Mouse (Mus musculus) CD8-positive naive resting alpha-beta T cell, adult 57 days (primary cell): ENCODE results near the gene Olfr498. TPM values are rescaled to one million over a fixed set of nuclear protein-coding genes. Genes with fewer than 3 reads are reported as not detected.

Experiments
- total RNA-seq: library from RNA; stranded (reverse); gene quantifications from one replicate; pipeline ENCODE4 v1.2.4, GENCODE M21; 2023

Gene Olfr498
- total RNA-seq, result not detected

DNA sequence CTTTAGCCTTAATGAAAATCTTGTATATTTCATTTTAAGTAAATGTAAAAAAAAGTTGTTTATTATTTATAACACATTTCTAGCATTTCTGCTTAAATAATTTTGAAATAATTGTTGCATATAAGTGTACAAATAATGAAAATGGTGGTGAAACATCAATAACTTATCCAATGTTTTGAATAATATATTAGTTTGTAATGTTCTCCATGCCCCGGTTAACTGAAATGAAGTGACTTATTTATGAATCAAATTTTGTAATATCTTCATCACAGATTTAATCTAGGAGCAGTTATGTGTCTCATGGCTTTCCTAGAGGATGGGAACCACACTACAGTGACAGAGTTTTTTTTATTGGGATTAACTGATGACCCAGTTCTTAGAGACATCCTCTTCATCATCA, at the start of gene Olfr498:
TSS of gene Olfr498 (plus strand) at position 301 of the 400 bp plus-strand sequence.

GRCm38 (mm10) chr7:108420121-108420520, 45.0 kb upstream of the Olfr498 start, which contains the start of gene Olfr497:
Gene Olfr497, plus strand, starts transcription at chr7:108420421.

Other genes starting within 250 kb of the Olfr498 start
- gene Olfr488, start 207.0 kb upstream of the Olfr498 start, total RNA-seq, result not detected
- gene Olfr490, start 176.4 kb upstream of the Olfr498 start, total RNA-seq, result not detected
- gene Olfr491, start 151.9 kb upstream of the Olfr498 start, total RNA-seq, result not detected
- gene Olfr492, start 141.7 kb upstream of the Olfr498 start, total RNA-seq, result not detected
- gene Olfr493, start 118.3 kb upstream of the Olfr498 start, total RNA-seq, result not detected
- gene Olfr494, start 100.0 kb upstream of the Olfr498 start, total RNA-seq, result not detected
- not detected for gene Olfr495, start 72.2 kb upstream of the Olfr498 start, total RNA-seq
- not detected for gene Olfr497, start 44.9 kb upstream of the Olfr498 start, total RNA-seq
- not detected for gene Olfr502, start 59.7 kb downstream of the Olfr498 start, total RNA-seq
- not detected for gene Olfr503, start 79.2 kb downstream of the Olfr498 start, total RNA-seq
- not detected for gene Olfr504, start 100.5 kb downstream of the Olfr498 start, total RNA-seq
- not detected for gene Olfr506, start 145.5 kb downstream of the Olfr498 start, total RNA-seq
- gene Olfr507, start 156.5 kb downstream of the Olfr498 start, total RNA-seq, result not detected
- not detected for gene Olfr508, start 164.7 kb downstream of the Olfr498 start, total RNA-seq
- not detected for gene Olfr509, start 186.6 kb downstream of the Olfr498 start, total RNA-seq
- gene Olfr510, start 201.1 kb downstream of the Olfr498 start, total RNA-seq, result not detected
- gene Olfr512, start 248.0 kb downstream of the Olfr498 start, total RNA-seq, result not detected